Mouse (Mus musculus) small intestine, adult 2 months (tissue): ENCODE data around the gene Gm20388. TPM values are rescaled to one million over a fixed set of nuclear protein-coding genes. Genes with fewer than 3 reads are reported as not detected.

ENCODE experiments used
- H3K27ac ChIP-seq: fragments of 200-500 bp; 2 replicates; pipeline ENCODE4 v1.5.1; 2012; ENCODE audit warnings: low read depth, low read length, control low read depth, inconsistent platforms; ENCODE audit not compliant: insufficient read depth
- H3K27me3 ChIP-seq: fragments of 200-500 bp; 2 replicates; pipeline ENCODE4 v1.6.1; 2012; ENCODE audit warnings: mild to moderate bottlenecking, moderate library complexity, low read length, inconsistent platforms; ENCODE audit not compliant: control insufficient read depth, insufficient read depth
- H3K36me3 ChIP-seq: fragments of 200-500 bp; 2 replicates; pipeline ENCODE4 v1.6.1; 2012; ENCODE audit warnings: mild to moderate bottlenecking, low read length, control low read depth, inconsistent platforms; ENCODE audit not compliant: control insufficient read depth, insufficient read depth
- H3K4me1 ChIP-seq: fragments of 200-500 bp; 2 replicates; pipeline ENCODE4 v1.6.1; 2012; ENCODE audit warnings: low read length, inconsistent platforms, mixed read lengths; ENCODE audit not compliant: control insufficient read depth, insufficient read depth, insufficient read length
- H3K4me3 ChIP-seq: fragments of 200-500 bp; 2 replicates; pipeline ENCODE4 v1.5.1; 2012; ENCODE audit warnings: low read depth, mild to moderate bottlenecking, control low read depth, inconsistent platforms, low read length, moderate library complexity
- CTCF ChIP-seq: fragments of 200-500 bp; IDR thresholded peaks from 2 replicates; pipeline ENCODE4 v1.5.1; 2012; ENCODE audit warnings: low read depth, mild to moderate bottlenecking, control low read depth, inconsistent platforms, low read length, moderate library complexity, mixed read lengths; ENCODE audit not compliant: insufficient replicate concordance, insufficient read length; ENCODE audit errors: extremely low read depth
- POLR2A ChIP-seq: fragments of 200-500 bp; IDR thresholded peaks from 2 replicates; pipeline ENCODE4 v1.6.1; 2012; ENCODE audit warnings: low read depth, mild to moderate bottlenecking, control low read depth, inconsistent platforms, low read length, moderate library complexity
- WGBS: fragments of 180-500 bp; shearing (Covaris S2); methylation state at CpG from one replicate; pipeline ENCODE4 v1.1.7; 2018; 5-methylcytosine and 5-hydroxymethylcytosine counted together
- polyA plus RNA-seq: library from polyadenylated mRNA; depleted of rRNA; stranded (reverse); fragments of >200 nt; gene quantifications from 2 replicates; pipeline ENCODE4 v1.2.3, GENCODE M21; 2012

Gm20388 gene
- polyA plus RNA-seq, 1 experiment: 37.3 TPM

- Histone ChIP-seq H3K36me3 (no peaks in the 10 kb centered on the region), H3K27ac (no peak overlapping the region), H3K27me3 (no peaks in the 10 kb centered on the region), H3K4me1 (peaks cover 8% of the 10 kb centered on the region), H3K4me3 (no peak overlapping the region)
- TF ChIP-seq POLR2A: no peak
- TF ChIP-seq CTCF: no peak
- WGBS: 78% methylated on average over 3 of the region's 3 CpGs
Measured at GRCm38 (mm10) chr8:120396756-120397155, 486.1 kb downstream of the Gm20388 start.

GRCm38 (mm10) chr8:120397444-120398411 lies 487.1 kb downstream of the Gm20388 start:
- no peak overlapping the region for H3K27ac ChIP-seq
- TF ChIP-seq POLR2A (no peak), CTCF (no peak)
- H3K4me1 ChIP-seq: peaks cover 8% of the 10 kb centered on the region
- no peaks in the 10 kb centered on the region for H3K27me3 ChIP-seq
- H3K36me3 ChIP-seq: no peaks in the 10 kb centered on the region
- H3K4me3 ChIP-seq: no peak overlapping the region
- WGBS: 67% methylated on average over 15 of the region's 15 CpGs

DNA sequence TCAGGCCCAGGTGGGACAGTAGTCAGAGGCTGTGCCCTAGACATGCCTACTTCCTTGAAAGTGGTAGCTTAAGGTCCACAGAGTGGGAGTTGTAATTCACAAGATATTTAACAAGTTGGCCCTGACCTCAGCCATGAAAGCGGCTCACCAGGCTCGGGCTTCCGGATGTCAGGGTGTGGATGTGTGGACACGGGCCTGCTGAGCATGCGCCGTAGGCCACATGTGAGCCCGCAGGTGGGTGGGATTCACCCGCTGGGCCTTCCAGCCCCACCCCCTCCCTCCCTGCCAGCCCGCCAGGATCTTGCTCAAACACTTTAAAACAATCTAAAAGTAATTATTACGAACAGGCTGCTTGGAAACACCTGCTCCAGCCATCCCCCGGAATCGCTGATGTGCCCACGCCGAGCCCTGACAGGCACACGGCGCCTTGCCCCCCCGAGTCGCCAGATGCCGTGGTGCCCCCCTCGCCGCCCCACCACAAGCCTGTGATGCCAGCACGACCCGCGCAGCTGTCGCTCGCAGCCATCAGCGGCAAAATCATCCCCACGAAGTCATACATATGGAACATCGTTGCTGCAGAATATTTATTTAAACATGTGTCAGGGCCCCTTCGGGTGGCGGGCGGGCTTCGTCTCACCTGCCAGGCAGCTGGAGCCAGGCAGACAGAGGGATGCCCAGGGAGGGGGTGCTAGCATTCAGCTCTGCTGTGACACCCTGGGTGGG lies 488.7 kb downstream of the Gm20388 start:
- WGBS: 32% methylated on average over 33 of the region's 33 CpGs
- TF ChIP-seq CTCF: no peak
- no peak overlapping the region for H3K4me3 ChIP-seq
- no peaks in the 10 kb centered on the region for H3K4me1 ChIP-seq
- H3K27me3 ChIP-seq: no peaks in the 10 kb centered on the region
- H3K36me3 ChIP-seq: no peaks in the 10 kb centered on the region
- H3K27ac ChIP-seq: no peak overlapping the region

DNA sequence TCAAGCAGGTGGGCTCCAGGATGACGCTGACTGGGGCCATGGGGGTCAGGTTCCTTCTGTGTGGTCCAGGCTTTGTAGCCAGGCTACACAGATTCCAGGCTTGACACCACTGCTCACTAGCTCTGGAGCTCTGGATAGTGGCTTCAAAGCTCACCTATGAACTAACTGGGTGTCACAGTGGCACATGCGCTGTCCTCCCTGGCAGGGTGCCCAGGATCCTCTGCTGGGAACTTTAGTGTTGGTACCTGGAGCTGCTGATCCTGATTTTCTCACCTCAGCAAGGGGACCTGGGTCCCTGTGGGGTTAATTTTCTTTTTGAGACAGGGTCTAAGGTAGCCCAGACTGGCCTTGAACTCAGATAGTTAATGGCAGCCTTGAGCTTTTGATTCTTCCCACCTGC lies 490.6 kb downstream of the Gm20388 start:
- Histone ChIP-seq H3K27ac (no peak overlapping the region), H3K4me3 (no peak overlapping the region), H3K27me3 (no peaks in the 10 kb centered on the region), H3K36me3 (no peaks in the 10 kb centered on the region), H3K4me1 (peaks cover 4% of the 10 kb centered on the region; the same call in 1 of the 2 replicates)
- 72% methylated on average over 2 of the region's 2 CpGs for WGBS
- no peak for TF ChIP-seq CTCF

DNA sequence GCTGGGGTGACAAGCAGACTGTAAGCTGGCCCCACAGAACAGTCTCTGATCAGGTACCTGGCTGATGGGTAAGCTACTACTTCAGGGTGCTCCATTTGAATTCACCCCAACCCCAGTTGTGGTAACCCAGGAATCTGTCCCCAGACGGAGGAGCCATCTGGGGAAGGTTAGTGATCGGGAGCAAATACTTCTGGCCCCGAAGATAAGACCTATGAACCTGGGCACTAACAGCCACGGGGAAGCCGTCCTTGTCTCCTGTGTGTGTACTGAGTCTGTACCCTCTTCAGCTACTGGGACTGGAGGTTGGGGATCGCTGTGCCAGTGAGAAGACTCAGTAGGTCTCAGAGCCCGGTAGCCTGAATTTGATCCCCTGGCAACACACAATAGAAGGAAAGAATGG lies 491.1 kb downstream of the Gm20388 start:
- WGBS: 80% methylated on average over 7 of the region's 7 CpGs
- H3K4me3 ChIP-seq: no peak overlapping the region
- no peaks in the 10 kb centered on the region for H3K27me3 ChIP-seq
- H3K4me1 ChIP-seq: peaks cover 9% of the 10 kb centered on the region; the same call in 1 of the 2 replicates
- H3K27ac ChIP-seq: no peak overlapping the region
- TF ChIP-seq CTCF (no peak), POLR2A (no peak)
- H3K36me3 ChIP-seq: no peaks in the 10 kb centered on the region

GRCm38 (mm10) chr8:120403606-120404269 lies 493.1 kb downstream of the Gm20388 start:
- WGBS: 86% methylated on average over 7 of the region's 7 CpGs
- Histone ChIP-seq H3K27me3 (no peaks in the 10 kb centered on the region), H3K27ac (no peak overlapping the region), H3K4me1 (peaks cover 28% of the 10 kb centered on the region), H3K4me3 (no peak overlapping the region), H3K36me3 (no peaks in the 10 kb centered on the region)
- no peak for TF ChIP-seq POLR2A

GRCm38 (mm10) chr8:120404609-120405036 lies 494.0 kb downstream of the Gm20388 start:
- WGBS: 70% methylated on average over 7 of the region's 7 CpGs

More at GRCm38 (mm10) chr8:120404609-120405036, 494.0 kb downstream of the Gm20388 start:
- Histone ChIP-seq H3K4me1 (peaks cover 36% of the 10 kb centered on the region), H3K27me3 (no peaks in the 10 kb centered on the region), H3K27ac (no peak overlapping the region), H3K36me3 (no peaks in the 10 kb centered on the region), H3K4me3 (no peak overlapping the region)
- TF ChIP-seq POLR2A (no peak), CTCF (peak; percentile 77)
